Mouse (Mus musculus) hindbrain, embryonic 14.5 days (tissue): Measurements from ENCODE around the gene Ptgds. TPM values are rescaled to one million over a fixed set of nuclear protein-coding genes. Genes with fewer than 3 reads are reported as not detected.

Experiments
- ATAC-seq: fragments of 200-750 bp; cut with Nextera tagmentation; 2 replicates; pipeline ENCODE4 v1.8.0; 2017; ENCODE audit warnings: moderate number of reproducible peaks, mild to moderate bottlenecking, moderate TSS enrichment, moderate library complexity; ENCODE audit not compliant: low FRiP score
- DNase-seq: peaks from one replicate; pipeline ENCODE4 v3.0.0-alpha.2; 2015; ENCODE audit warnings: low spot score
- H3K27ac ChIP-seq: fragments of 300-500 bp; sonication (generic); 2 replicates; pipeline ENCODE4 v1.5.1; 2014; ENCODE audit warnings: mild to moderate bottlenecking, moderate library complexity
- H3K27me3 ChIP-seq: fragments of 300-500 bp; sonication (generic); 2 replicates; pipeline ENCODE4 v1.6.1; 2014; ENCODE audit warnings: mild to moderate bottlenecking, low read length, mixed read lengths; ENCODE audit not compliant: control insufficient read depth, insufficient read depth
- H3K36me3 ChIP-seq: fragments of 300-500 bp; sonication (generic); replicated peaks from 2 replicates; pipeline ENCODE4 v1.6.1; 2014; ENCODE audit not compliant: control insufficient read depth, insufficient read depth
- H3K4me1 ChIP-seq: fragments of 300-500 bp; sonication (generic); replicated peaks from 2 replicates; pipeline ENCODE4 v1.6.1; 2014; ENCODE audit warnings: antibody characterized with exemption, low read length, mixed read lengths; ENCODE audit not compliant: control insufficient read depth, insufficient read depth
- H3K4me2 ChIP-seq: fragments of 300-500 bp; sonication (generic); replicated peaks from 2 replicates; pipeline ENCODE4 v1.6.1; 2014; ENCODE audit warnings: mild to moderate bottlenecking, moderate library complexity
- H3K4me3 ChIP-seq: fragments of 300-500 bp; sonication (generic); replicated peaks from 2 replicates; pipeline ENCODE4 v1.5.1; 2014; ENCODE audit warnings: mild to moderate bottlenecking, low read length
- H3K9ac ChIP-seq: fragments of 300-500 bp; sonication (generic); 2 replicates; pipeline ENCODE4 v1.6.1; 2014
- H3K9me3 ChIP-seq: fragments of 300-500 bp; sonication (generic); 2 replicates; pipeline ENCODE4 v1.6.1; 2016; ENCODE audit warnings: low read length; ENCODE audit not compliant: control insufficient read depth
- WGBS: fragments of 180-500 bp; shearing (Covaris S2); extraction: QIAGEN DNeasy Blood & Tissue Kit; methylation state at CpG from one replicate; pipeline ENCODE4 v1.1.7; 2014; 5-methylcytosine and 5-hydroxymethylcytosine counted together
- polyA plus RNA-seq: library from polyadenylated mRNA; unstranded; fragments of >200 nt; fragmentation: Nextera tagmentation; extraction: Ambion mirVana; gene quantifications from 2 replicates; pipeline ENCODE4 v1.2.1, GENCODE M21; 2014

The Ptgds gene
- polyA plus RNA-seq, 1 experiment from 2014 or later = 230 TPM

DNA sequence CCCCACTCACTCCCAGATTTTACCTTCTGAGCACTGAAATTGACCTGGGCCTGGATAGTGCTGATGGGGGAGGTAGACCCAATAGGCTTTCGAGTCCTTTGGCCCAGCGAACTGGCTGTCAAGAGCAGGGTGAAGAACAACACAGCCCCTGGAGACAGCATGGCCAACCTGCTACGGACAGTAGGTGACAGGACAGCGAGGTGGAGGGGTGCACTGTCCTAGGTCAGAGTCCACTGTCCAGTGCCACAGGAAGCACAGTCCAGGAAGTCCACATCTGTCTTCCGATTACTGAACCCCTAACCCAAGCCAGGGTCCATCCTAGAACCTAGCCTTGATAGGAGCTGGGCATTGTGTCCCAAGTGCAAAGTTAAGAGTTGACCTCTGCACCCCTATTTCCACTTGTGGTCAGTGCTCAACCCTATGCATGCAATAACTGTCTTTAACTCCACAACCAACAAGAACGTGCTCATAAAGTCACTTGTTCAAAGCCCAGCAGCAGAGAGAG, 30.3 kb upstream of the Ptgds start:
- H3K27me3 ChIP-seq = no peaks in the 10 kb centered on the region

DNA sequence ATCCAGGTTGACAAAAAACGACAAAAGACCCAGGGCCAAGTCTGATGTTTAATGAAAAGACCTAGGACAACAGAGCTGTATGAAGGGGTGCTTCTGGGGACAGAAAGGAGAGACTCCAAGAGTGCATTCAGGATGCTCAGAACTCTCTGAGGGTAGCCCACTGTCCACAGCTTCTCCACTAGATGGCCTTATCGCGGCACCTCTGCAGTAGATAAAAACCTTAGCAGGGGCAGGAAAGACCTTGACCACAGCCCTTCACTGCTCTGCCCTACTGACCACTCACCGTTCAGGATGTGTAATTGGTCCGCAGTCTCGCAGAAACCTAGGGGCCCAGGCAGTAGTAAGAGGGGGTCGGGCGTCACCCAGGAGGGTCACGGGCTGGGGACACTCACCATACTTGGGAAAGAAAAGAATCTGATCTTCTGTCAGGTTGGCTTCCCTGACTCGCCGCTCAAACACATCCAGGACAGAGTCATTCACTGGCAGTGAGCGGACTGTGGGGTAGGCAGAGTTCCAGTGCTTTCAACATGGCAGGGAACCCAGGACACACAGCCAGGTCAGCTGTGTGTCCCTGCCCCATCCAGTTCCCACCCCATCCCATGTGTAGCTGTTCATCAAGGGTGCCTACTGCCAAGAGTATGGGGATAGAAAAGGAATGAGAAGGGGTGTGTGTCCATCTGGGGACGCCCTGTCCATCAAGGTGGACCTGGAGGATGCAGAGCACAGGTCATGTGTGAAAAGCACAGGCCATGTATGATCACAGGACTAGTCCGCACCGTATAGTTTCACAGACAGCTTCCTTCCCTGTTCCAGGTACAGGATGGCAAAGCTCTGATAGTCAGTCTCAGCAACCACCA, 29.0 kb upstream of the Ptgds start:
- DNase-seq (no peak), ATAC-seq (no peak)
- H3K4me2 ChIP-seq = no peak overlapping the region
- no peak overlapping the region for H3K27ac ChIP-seq
- no peaks in the 10 kb centered on the region for H3K9me3 ChIP-seq
- H3K4me1 ChIP-seq = peaks cover 11% of the 10 kb centered on the region
- 73% methylated on average over 15 of the region's 15 CpGs for WGBS
- H3K9ac ChIP-seq = no peak overlapping the region
- peaks cover 14% of the 10 kb centered on the region for H3K36me3 ChIP-seq
- no peaks in the 10 kb centered on the region for H3K27me3 ChIP-seq
- no peak overlapping the region for H3K4me3 ChIP-seq

More for the DNA sequence above, 30.3 kb upstream of the Ptgds start:
- Histone ChIP-seq H3K9ac (peak overlapping the region; percentile 32; the same call in 1 of the 2 replicates), H3K27ac (0 out of 2 replicates have a peak overlapping the region, but pooled peaks have one; percentile 34), H3K4me1 (peaks cover 11% of the 10 kb centered on the region), H3K4me3 (peak overlapping the region; percentile 71), H3K36me3 (peaks cover 27% of the 10 kb centered on the region), H3K4me2 (peak overlapping the region; percentile 50), H3K9me3 (no peaks in the 10 kb centered on the region)
- ATAC-seq = peak; percentile 41; the same call in 1 of the 2 replicates
- WGBS = 69% methylated on average over 6 of the region's 6 CpGs
- DNase-seq = no peak

GRCm38 (mm10) chr2:25497846-25498575, 28.2 kb upstream of the Ptgds start:
- H3K9me3 ChIP-seq = no peaks in the 10 kb centered on the region
- no peak overlapping the region for H3K4me2 ChIP-seq
- peaks cover 6% of the 10 kb centered on the region; the same call in 1 of the 2 replicates for H3K36me3 ChIP-seq
- 58% methylated on average over 6 of the region's 6 CpGs for WGBS
- no peak overlapping the region for H3K4me3 ChIP-seq
- no peak for ATAC-seq
- no peak overlapping the region for H3K9ac ChIP-seq
- peak overlapping the region; percentile 43; the same call in 1 of the 2 replicates for H3K27ac ChIP-seq
- peaks cover 11% of the 10 kb centered on the region for H3K4me1 ChIP-seq
- DNase-seq = no peak
- H3K27me3 ChIP-seq = no peaks in the 10 kb centered on the region

- Histone ChIP-seq H3K9ac (no peak overlapping the region), H3K4me1 (peaks cover 3% of the 10 kb centered on the region), H3K4me3 (no peak overlapping the region), H3K36me3 (no peaks in the 10 kb centered on the region), H3K27ac (no peak overlapping the region), H3K27me3 (no peaks in the 10 kb centered on the region), H3K4me2 (no peak overlapping the region), H3K9me3 (no peaks in the 10 kb centered on the region)
- DNase-seq (peak; percentile 40), ATAC-seq (no peak)
- WGBS = 48% methylated on average over 4 of the region's 4 CpGs
Observed at GRCm38 (mm10) chr2:25496462-25496861, 26.6 kb upstream of the Ptgds start.

DNA sequence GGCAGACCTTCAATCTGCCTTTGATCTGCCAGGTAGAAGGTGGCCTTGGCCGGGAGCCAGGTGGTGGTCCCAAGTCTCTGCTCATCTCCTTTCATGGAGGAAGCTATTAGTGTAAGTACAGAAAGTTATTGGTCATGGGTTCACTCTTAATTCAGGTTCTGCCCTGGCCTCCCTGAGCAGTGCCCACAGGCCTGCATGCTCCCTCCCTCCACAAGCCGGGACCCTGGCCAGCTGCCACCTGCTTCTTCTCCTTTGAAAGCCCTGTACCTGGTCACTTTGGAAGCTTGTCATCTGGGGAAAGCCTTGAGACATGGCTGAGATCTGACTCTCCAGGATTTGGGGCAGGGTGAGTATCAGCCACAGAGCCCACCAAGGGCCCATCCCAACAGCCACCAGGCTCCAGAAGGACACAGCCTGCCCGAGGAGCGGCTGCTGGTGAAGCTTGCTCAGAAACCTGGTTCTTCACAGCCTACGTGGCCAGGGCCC, 23.7 kb upstream of the Ptgds start, which contains the start of gene Lcn12:
Gene Lcn12 (minus strand): TSS at position 436 of the 486 bp plus-strand sequence.
- H3K9me3 ChIP-seq = no peaks in the 10 kb centered on the region
- 89% methylated on average over 5 of the region's 5 CpGs for WGBS

GRCm38 (mm10) chr2:25492988-25493387, 23.1 kb upstream of the Ptgds start:
- Histone ChIP-seq H3K4me3 (no peak overlapping the region), H3K27ac (no peak overlapping the region), H3K27me3 (no peaks in the 10 kb centered on the region), H3K9me3 (no peaks in the 10 kb centered on the region), H3K4me2 (no peak overlapping the region), H3K9ac (no peak overlapping the region), H3K4me1 (no peaks in the 10 kb centered on the region), H3K36me3 (no peaks in the 10 kb centered on the region)
- ATAC-seq = no peak
- 85% methylated on average over 5 of the region's 5 CpGs for WGBS
- no peak for DNase-seq

More for the DNA sequence above, 23.7 kb upstream of the Ptgds start, which contains the start of gene Lcn12:
- Histone ChIP-seq H3K27ac (no peak within 1 kb of the TSS), H3K4me2 (no peak within 1 kb of the TSS), H3K4me1 (no peaks in the 10 kb centered on the region), H3K36me3 (no peaks in the 10 kb centered on the region), H3K9ac (no peak within 1 kb of the TSS), H3K4me3 (no peak within 1 kb of the TSS), H3K27me3 (no peaks in the 10 kb centered on the region)
- DNase-seq (no peak), ATAC-seq (no peak)

GRCm38 (mm10) chr2:25488671-25489068, 18.8 kb upstream of the Ptgds start:
- H3K4me2 ChIP-seq = no peak overlapping the region
- WGBS = 82% methylated on average over 7 of the region's 7 CpGs
- H3K9me3 ChIP-seq = no peaks in the 10 kb centered on the region
- H3K36me3 ChIP-seq = no peaks in the 10 kb centered on the region
- H3K4me3 ChIP-seq = no peak overlapping the region
- H3K9ac ChIP-seq = no peak overlapping the region
- no peak overlapping the region for H3K27ac ChIP-seq
- DNase-seq (no peak), ATAC-seq (no peak)
- H3K4me1 ChIP-seq = no peaks in the 10 kb centered on the region
- H3K27me3 ChIP-seq = no peaks in the 10 kb centered on the region

GRCm38 (mm10) chr2:25487965-25488670, 18.3 kb upstream of the Ptgds start:
- Histone ChIP-seq H3K9me3 (no peaks in the 10 kb centered on the region), H3K4me3 (no peak overlapping the region), H3K4me2 (no peak overlapping the region), H3K36me3 (no peaks in the 10 kb centered on the region), H3K9ac (no peak overlapping the region), H3K4me1 (no peaks in the 10 kb centered on the region), H3K27me3 (no peaks in the 10 kb centered on the region), H3K27ac (no peak overlapping the region)
- DNase-seq (no peak), ATAC-seq (no peak)
- WGBS = 81% methylated on average over 6 of the region's 6 CpGs
